Mouse (Mus musculus) C2C12 (cell line): ENCODE results near the gene Rras2.

Experiments
- CEBPB ChIP-seq: IDR thresholded peaks from one replicate; pipeline ENCODE4 v1.6.1; 2011; ENCODE audit warnings: low read depth, mild to moderate bottlenecking, control low read depth, moderate library complexity
- CTCF ChIP-seq: IDR thresholded peaks from one replicate; pipeline ENCODE4 v1.5.1; 2011; ENCODE audit not compliant: control insufficient read depth, insufficient read depth, insufficient read length
- FOSL1 ChIP-seq: IDR thresholded peaks from one replicate; pipeline ENCODE4 v1.8.0; 2011; ENCODE audit warnings: mild to moderate bottlenecking, low read length; ENCODE audit not compliant: poor library complexity, insufficient read depth, severe bottlenecking
- MAX ChIP-seq: IDR thresholded peaks from one replicate; pipeline ENCODE4 v1.6.1; 2011; ENCODE audit warnings: mild to moderate bottlenecking, control low read depth
- MYOD1 ChIP-seq: IDR thresholded peaks from one replicate; pipeline ENCODE4 v1.6.1; 2011; ENCODE audit warnings: low read depth; ENCODE audit not compliant: control insufficient read depth, insufficient read length
- MYOG ChIP-seq: IDR thresholded peaks from one replicate; pipeline ENCODE4 v1.6.1; 2011; ENCODE audit not compliant: control insufficient read depth, insufficient read length; ENCODE audit errors: extremely low read depth
- USF1 ChIP-seq: IDR thresholded peaks from one replicate; pipeline ENCODE4 v1.6.1; 2011; ENCODE audit warnings: low read depth, mild to moderate bottlenecking, control low read depth, moderate library complexity

DNA sequence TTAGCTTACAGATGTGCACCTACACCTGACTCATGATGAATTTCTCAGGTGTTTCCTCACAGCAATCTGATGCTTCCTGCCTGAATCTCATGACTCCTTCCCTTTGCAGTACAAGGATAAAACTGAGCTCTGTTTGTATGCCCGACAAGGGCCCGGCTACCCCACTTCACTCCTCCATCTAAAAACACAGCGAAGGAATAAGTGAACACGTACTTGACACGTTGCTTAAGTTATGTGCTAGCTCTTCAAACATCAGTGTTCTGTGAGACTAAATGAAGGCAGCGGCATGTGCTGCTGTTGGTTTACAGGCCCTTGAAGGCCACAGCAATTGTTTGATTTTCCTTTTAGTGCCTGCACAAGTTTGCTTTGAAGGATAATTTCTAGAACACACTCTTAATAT is 53.6 kb downstream of the Rras2 start:
- TF ChIP-seq CTCF (no peak), USF1 (no peak), MYOD1 (no peak), MYOG (no peak), MAX (no peak), CEBPB (no peak), FOSL1 (no peak)
